Mouse (Mus musculus) MN1 (cell line): ENCODE data around the gene Nsf.

Source experiments
- DNase-seq: peaks from one replicate; pipeline ENCODE4 v3.0.0-alpha.2; 2016; ENCODE audit warnings: low spot score

Nsf gene

GRCm38 (mm10) chr11:103941351-103941750, 12.5 kb downstream of the Nsf start:
- no peak for DNase-seq

- DNase-seq: no peak
Observed at GRCm38 (mm10) chr11:103940887-103941286, 13.0 kb downstream of the Nsf start.

- DNase-seq: no peak
Observed at GRCm38 (mm10) chr11:103937976-103938728, 15.7 kb downstream of the Nsf start.

- no peak for DNase-seq
Observed at GRCm38 (mm10) chr11:103937451-103937850, 16.4 kb downstream of the Nsf start.

- no peak for DNase-seq
Observed at GRCm38 (mm10) chr11:103935717-103936116, 18.1 kb downstream of the Nsf start.

GRCm38 (mm10) chr11:103933886-103934285, 20.0 kb downstream of the Nsf start:
- no peak for DNase-seq

GRCm38 (mm10) chr11:103923957-103924356, 29.9 kb downstream of the Nsf start:
- no peak for DNase-seq

GRCm38 (mm10) chr11:103923272-103923671, 30.6 kb downstream of the Nsf start:
- no peak for DNase-seq

- DNase-seq: no peak
Observed at GRCm38 (mm10) chr11:103922812-103923211, 31.0 kb downstream of the Nsf start.

- no peak for DNase-seq
Observed at GRCm38 (mm10) chr11:103920665-103921064, 33.2 kb downstream of the Nsf start.

- no peak for DNase-seq
Observed at GRCm38 (mm10) chr11:103916807-103917206, 37.0 kb downstream of the Nsf start.

- DNase-seq: no peak
Observed at GRCm38 (mm10) chr11:103915686-103916085, 38.2 kb downstream of the Nsf start.

GRCm38 (mm10) chr11:103910993-103911585, 42.8 kb downstream of the Nsf start:
- DNase-seq: peak; percentile 75

- no peak for DNase-seq
Observed at GRCm38 (mm10) chr11:103910531-103910930, 43.3 kb downstream of the Nsf start.

- DNase-seq: peak; percentile 70
Observed at GRCm38 (mm10) chr11:103909809-103910208, 44.0 kb downstream of the Nsf start.

- DNase-seq: peak; percentile 6
Observed at GRCm38 (mm10) chr11:103909396-103909795, 44.5 kb downstream of the Nsf start.

GRCm38 (mm10) chr11:103906051-103906719, 47.7 kb downstream of the Nsf start:
- no peak for DNase-seq

GRCm38 (mm10) chr11:103905506-103905905, 48.4 kb downstream of the Nsf start:
- DNase-seq: no peak

- DNase-seq: no peak
Observed at GRCm38 (mm10) chr11:103901581-103901966, 52.3 kb downstream of the Nsf start.

GRCm38 (mm10) chr11:103900803-103901580, 52.9 kb downstream of the Nsf start:
- DNase-seq: no peak

- DNase-seq: no peak
Observed at GRCm38 (mm10) chr11:103896966-103897750, 56.7 kb downstream of the Nsf start.

GRCm38 (mm10) chr11:103896056-103896455, 57.8 kb downstream of the Nsf start:
- no peak for DNase-seq
